Mouse (Mus musculus) embryonic facial prominence, embryonic 15.5 days (tissue): ENCODE measurements around the gene Taok1. TPM values are rescaled to one million over a fixed set of nuclear protein-coding genes. Genes with fewer than 3 reads are reported as not detected.
A peak's percentile ranks its signal among the peaks of the same experiment; 100 is the strongest.
"Not testable (repeated sequence)": the region's sequence is repeated elsewhere in the genome, so short reads cannot be mapped to it uniquely, and the experiment has no call there.

Experiments
- ATAC-seq: fragments of 200-750 bp; cut with Nextera tagmentation; 2 replicates; pipeline ENCODE4 v1.8.0; 2017; ENCODE audit warnings: low read depth, moderate TSS enrichment; ENCODE audit not compliant: insufficient number of reproducible peaks, low FRiP score, low TSS enrichment
- H3K27ac ChIP-seq: fragments of 300-500 bp; sonication (generic); replicated peaks from 2 replicates; pipeline ENCODE4 v1.5.1; 2015; ENCODE audit warnings: mild to moderate bottlenecking, inconsistent platforms
- H3K27me3 ChIP-seq: fragments of 300-500 bp; sonication (generic); 2 replicates; pipeline ENCODE4 v1.6.1; 2015; ENCODE audit warnings: inconsistent platforms
- H3K36me3 ChIP-seq: fragments of 300-500 bp; sonication (generic); 2 replicates; pipeline ENCODE4 v1.6.1; 2015; ENCODE audit warnings: mild to moderate bottlenecking, inconsistent platforms
- H3K4me1 ChIP-seq: fragments of 300-500 bp; sonication (generic); 2 replicates; pipeline ENCODE4 v1.6.1; 2015; ENCODE audit warnings: inconsistent platforms
- H3K4me2 ChIP-seq: fragments of 300-500 bp; sonication (generic); replicated peaks from 2 replicates; pipeline ENCODE4 v1.6.1; 2015; ENCODE audit warnings: mild to moderate bottlenecking, inconsistent platforms
- H3K4me3 ChIP-seq: fragments of 300-500 bp; sonication (generic); replicated peaks from 2 replicates; pipeline ENCODE4 v1.5.1; 2015; ENCODE audit warnings: mild to moderate bottlenecking, inconsistent platforms
- H3K9ac ChIP-seq: fragments of 300-500 bp; sonication (generic); 2 replicates; pipeline ENCODE4 v1.6.1; 2015; ENCODE audit warnings: inconsistent platforms
- H3K9me3 ChIP-seq: fragments of 300-500 bp; sonication (generic); replicated peaks from 2 replicates; pipeline ENCODE4 v1.6.1; 2016; ENCODE audit warnings: inconsistent platforms
- WGBS: fragments of 180-500 bp; shearing (Covaris S2); methylation state at CpG from one replicate; pipeline ENCODE4 v1.1.7; 2015; 5-methylcytosine and 5-hydroxymethylcytosine counted together
- polyA plus RNA-seq: library from polyadenylated mRNA; unstranded; fragments of >200 nt; fragmentation: Nextera tagmentation; extraction: Ambion mirVana; gene quantifications from 2 replicates; pipeline ENCODE4 v1.2.1, GENCODE M21; 2015

Taok1 gene
- polyA plus RNA-seq, 1 experiment from 2014 or later: 13.7 TPM

DNA sequence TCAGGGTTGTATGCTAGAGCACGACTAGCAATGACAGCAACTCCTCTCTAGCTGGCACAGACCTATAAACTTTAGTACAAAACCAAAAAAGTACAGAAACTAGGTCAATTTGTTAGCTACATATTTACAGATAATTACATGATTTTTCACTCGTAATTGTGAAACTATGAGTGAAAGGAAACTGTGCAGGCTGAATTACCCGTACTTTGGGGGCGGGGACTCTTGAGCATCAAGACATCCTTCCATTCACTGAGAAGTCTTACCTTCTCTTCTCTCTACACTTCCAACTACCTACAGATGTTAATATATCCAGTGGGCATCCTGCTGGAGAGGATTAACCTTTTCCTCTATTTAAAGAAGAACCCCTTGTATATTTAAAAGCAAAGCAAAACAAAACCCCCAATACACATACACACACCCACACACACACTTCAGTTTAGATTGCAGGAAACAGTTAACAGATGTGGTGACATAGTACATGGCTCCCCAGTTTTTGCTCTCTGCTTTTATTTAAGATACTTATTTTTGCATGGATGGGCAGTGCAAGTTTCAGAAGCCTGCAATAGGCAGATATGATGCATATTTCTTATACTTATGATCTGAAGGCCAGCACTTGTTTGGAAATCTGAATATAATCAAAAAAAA, 75.3 kb downstream of the Taok1 start:
- Histone ChIP-seq H3K36me3 (peaks cover 15% of the 10 kb centered on the region; the same call in 1 of the 2 replicates), H3K27ac (no peak overlapping the region), H3K9ac (no peak overlapping the region), H3K4me3 (no peak overlapping the region), H3K9me3 (no peaks in the 10 kb centered on the region), H3K4me2 (no peak overlapping the region), H3K27me3 (no peaks in the 10 kb centered on the region), H3K4me1 (no peaks in the 10 kb centered on the region)
- WGBS: 82% methylated on average over 4 of the region's 4 CpGs
- ATAC-seq: no peak

DNA sequence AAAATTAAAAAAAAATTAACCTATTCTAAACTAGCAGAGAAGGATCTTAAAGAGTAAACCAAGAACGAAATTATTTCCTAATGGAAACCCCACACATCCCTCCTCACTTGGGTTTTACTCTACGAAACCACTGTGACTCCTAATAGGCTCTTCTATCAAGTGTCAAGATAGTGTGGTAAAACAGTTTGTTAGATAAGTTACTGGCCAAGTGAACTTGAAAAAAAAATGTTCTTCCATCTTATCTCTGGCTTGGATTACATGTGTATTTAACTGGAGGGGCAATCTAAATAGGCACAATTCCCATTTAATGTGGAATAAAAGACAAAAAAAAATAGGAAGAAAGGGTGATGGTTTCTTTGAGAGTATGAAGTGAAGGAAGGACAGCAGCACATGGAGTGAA, 76.8 kb downstream of the Taok1 start:
- Histone ChIP-seq H3K4me2 (no peak overlapping the region), H3K27me3 (no peaks in the 10 kb centered on the region), H3K36me3 (0 out of 2 replicates have a peak, but pooled peaks cover 6% of the 10 kb centered on the region), H3K27ac (no peak overlapping the region), H3K4me3 (no peak overlapping the region), H3K4me1 (no peaks in the 10 kb centered on the region), H3K9ac (no peak overlapping the region), H3K9me3 (no peaks in the 10 kb centered on the region)
- no peak for ATAC-seq
- WGBS: 96% methylated on average over 2 of the region's 2 CpGs

DNA sequence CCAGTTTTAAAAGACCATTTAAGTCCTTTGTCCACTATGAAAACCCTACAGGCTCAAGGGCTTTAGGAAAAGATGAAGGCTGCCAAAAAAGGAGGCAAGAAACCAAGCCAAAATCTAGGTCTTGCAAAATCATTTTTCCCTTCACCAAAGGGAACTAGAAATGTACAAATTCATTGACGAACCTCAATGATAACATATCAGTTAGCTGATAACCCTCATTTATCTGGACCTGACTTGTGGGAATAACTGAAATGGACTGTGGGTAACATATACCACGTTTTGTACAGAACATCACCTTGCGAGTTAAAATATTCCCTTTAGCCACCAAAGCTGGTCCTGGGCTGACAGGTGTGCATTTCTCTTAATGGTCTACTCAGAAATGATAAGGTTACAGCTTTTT, 78.0 kb downstream of the Taok1 start:
- Histone ChIP-seq H3K9me3 (no peaks in the 10 kb centered on the region), H3K27ac (no peak overlapping the region), H3K4me2 (no peak overlapping the region), H3K4me3 (no peak overlapping the region), H3K4me1 (no peaks in the 10 kb centered on the region), H3K36me3 (0 out of 2 replicates have a peak, but pooled peaks cover 3% of the 10 kb centered on the region), H3K27me3 (no peaks in the 10 kb centered on the region), H3K9ac (no peak overlapping the region)
- no peak for ATAC-seq
- 79% methylated on average over 3 of the region's 3 CpGs for WGBS

DNA sequence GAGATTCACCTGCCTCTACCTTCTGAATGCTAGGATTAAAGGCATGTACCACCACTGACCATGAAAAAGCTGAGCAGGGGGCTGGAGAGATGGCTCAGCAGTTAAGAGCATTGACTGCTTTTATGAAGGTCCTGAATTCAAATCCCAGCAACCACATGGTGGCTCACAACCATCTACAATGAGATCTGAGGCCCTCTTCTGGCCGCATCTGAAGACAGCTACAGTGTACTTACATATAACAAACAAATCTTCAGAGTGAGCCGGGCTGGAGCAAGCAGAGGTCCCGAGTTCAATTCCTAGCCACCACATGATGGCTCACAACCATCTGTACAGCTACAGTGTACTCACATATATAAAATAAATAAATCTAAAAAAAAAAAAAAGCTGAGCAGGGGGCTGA, 79.2 kb downstream of the Taok1 start:
- ATAC-seq, H3K9ac ChIP-seq, H3K4me3 ChIP-seq, H3K4me2 ChIP-seq, H3K4me1 ChIP-seq, H3K27ac ChIP-seq, H3K9me3 ChIP-seq, H3K27me3 ChIP-seq, H3K36me3 ChIP-seq: not testable (repeated sequence)
- WGBS: 86% methylated on average over 3 of the region's 3 CpGs

DNA sequence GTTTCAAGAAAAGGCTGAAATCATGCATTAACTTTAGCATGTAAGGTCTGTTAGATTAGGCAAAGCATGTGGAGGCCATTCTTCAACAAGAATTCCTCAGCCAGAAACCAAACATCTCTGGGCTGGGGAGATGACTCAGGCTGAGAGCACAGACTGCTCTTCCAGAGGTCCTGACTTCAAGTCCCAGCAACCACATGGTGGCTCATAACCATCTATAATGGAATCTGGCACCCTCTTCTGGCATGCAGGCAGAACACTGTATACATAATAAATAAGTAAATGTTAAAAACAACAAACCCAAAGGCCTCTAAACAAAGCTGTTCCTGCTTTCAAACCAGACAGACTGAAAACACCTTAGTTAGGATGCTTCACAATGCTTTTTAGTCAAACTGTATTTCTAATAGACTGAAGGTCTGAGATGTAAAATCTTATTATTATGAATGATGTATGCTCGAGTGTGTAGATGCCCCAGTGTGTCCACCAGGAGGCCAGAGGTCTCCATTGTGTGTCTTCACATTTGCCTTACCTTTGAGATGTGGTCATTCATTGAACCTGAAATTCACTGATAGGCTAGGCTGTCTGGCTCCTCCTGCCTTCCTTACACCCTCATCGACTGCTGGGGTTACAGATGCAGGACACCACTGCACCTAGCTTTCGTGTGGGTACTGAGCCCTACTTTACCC, 81.7 kb downstream of the Taok1 start:
- H3K27ac ChIP-seq: no peak overlapping the region
- H3K9ac ChIP-seq: no peak overlapping the region
- H3K4me3 ChIP-seq: no peak overlapping the region
- no peaks in the 10 kb centered on the region for H3K36me3 ChIP-seq
- H3K9me3 ChIP-seq: no peaks in the 10 kb centered on the region
- H3K4me1 ChIP-seq: no peaks in the 10 kb centered on the region
- WGBS: 79% methylated on average over 3 of the region's 3 CpGs
- ATAC-seq: no peak
- H3K4me2 ChIP-seq: no peak overlapping the region
- no peaks in the 10 kb centered on the region for H3K27me3 ChIP-seq

DNA sequence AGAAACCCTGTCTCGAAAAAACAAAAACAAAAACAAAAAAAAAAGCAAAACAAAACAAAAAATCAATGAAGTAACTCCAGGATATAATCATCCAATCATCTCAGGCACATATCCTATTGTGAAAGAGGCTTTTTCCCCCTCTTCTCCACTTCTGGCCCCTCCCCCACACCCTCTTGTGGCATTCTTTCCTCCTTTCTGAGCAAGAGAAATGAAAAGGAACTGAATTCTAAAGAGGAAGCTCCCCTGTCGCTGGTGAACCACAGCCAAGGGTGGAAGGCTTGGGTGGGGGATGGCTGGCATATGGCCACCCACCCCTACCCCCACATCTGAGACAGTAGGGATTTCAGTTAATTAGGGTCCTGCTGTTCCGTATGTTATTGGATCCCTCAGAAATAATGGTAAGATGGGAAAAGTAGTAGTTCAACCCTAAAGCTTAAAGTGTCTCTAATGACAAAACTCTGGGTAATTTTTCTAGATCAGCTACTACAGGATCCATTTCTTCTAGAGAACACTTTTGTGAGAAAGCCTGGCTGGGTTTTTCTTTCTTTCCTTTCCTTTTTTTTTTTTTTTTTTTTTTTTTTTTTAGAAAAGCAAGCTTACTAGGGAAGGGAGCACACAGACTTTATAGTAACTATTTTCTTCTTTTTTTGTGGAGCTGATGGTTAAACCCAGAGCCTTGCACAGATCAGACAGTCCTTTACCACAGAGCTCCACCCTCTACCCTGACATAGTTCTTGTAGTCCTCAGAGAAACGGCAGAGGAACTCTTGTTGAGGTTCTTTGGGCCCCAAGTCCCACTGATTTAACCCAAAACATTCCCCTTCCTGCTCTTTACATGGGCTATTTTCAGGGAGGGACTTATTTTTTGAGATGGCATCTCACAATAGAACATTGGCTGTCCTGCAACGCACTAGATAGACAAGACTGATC, 86.8 kb downstream of the Taok1 start:
- H3K4me3 ChIP-seq: no peak overlapping the region
- H3K4me1 ChIP-seq: peaks cover 11% of the 10 kb centered on the region
- no peaks in the 10 kb centered on the region for H3K36me3 ChIP-seq
- no peak for ATAC-seq
- no peak overlapping the region for H3K4me2 ChIP-seq
- no peak overlapping the region for H3K27ac ChIP-seq
- no peak overlapping the region for H3K9ac ChIP-seq
- peaks cover 21% of the 10 kb centered on the region for H3K27me3 ChIP-seq
- H3K9me3 ChIP-seq: no peaks in the 10 kb centered on the region
- WGBS: 40% methylated on average over 5 of the region's 5 CpGs

DNA sequence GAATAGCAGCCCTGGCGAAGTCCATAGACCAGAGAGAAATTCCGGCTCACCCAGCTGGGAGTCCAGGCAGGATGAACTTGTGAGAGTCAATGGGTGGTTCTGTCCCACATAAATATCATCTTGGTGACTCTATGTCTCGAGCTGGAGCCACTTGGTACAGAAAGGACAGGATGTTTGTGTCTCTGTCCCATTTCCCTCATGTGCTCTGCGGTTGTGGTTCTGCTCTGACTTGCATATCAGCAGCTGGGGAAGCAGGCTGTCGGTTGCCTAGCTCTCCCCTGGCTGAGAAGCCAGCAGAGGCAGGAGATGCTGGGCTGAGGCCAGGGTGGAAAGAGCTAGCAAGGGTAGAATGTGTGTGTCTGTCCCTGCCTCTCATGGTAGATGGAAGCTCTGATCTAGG, 88.6 kb downstream of the Taok1 start, which contains the start of gene Gm10392:
Gm10392 (minus strand) TSS at position 156 of the 400 bp plus-strand sequence.
- Histone ChIP-seq H3K4me2 (no peak within 1 kb of the TSS), H3K36me3 (no peaks in the 10 kb centered on the region), H3K4me1 (peaks cover 30% of the 10 kb centered on the region), H3K9me3 (no peaks in the 10 kb centered on the region), H3K9ac (no peak within 1 kb of the TSS), H3K4me3 (no peak within 1 kb of the TSS), H3K27me3 (peaks cover 34% of the 10 kb centered on the region), H3K27ac (peak within 1 kb of the TSS; percentile 13; the same call in 1 of the 2 replicates)
- no peak for ATAC-seq
- WGBS: 62% methylated on average over 5 of the region's 5 CpGs

DNA sequence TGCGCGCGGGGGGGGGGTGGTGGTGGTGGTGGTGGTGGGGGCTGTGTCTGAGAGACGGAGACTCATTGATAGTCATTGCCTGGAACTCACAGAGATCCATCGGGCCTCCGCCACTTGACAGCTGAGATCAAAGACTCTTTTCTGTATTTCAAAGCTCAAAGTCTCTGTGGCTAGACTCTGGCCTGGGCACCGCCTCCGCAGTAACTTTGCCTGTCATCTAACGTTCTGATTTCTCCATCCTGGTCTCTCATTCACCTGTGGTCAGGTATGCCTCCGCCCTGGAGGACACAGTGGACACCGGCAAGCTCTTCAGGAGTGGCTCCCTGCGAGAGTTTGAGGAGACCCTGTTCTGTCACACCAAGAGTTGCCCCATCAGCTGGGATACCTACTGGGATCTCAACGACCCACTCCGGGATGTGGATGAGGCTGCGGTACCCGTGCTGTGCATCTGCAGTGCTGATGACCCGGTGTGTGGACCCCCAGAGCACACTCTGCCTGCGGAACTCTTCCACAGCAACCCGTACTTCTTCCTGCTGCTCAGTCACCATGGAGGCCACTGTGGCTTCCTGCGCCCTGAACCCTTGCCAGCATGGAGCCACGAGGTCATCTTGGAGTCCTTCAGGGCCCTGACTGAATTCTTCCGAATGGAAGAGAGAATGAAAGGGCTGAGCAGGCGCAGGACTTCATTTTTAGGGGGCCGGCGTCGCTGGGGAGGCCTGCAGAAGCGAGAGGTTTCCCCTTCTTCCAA, 89.4 kb downstream of the Taok1 start:
- H3K27me3 ChIP-seq: peaks cover 34% of the 10 kb centered on the region
- no peak for ATAC-seq

DNA sequence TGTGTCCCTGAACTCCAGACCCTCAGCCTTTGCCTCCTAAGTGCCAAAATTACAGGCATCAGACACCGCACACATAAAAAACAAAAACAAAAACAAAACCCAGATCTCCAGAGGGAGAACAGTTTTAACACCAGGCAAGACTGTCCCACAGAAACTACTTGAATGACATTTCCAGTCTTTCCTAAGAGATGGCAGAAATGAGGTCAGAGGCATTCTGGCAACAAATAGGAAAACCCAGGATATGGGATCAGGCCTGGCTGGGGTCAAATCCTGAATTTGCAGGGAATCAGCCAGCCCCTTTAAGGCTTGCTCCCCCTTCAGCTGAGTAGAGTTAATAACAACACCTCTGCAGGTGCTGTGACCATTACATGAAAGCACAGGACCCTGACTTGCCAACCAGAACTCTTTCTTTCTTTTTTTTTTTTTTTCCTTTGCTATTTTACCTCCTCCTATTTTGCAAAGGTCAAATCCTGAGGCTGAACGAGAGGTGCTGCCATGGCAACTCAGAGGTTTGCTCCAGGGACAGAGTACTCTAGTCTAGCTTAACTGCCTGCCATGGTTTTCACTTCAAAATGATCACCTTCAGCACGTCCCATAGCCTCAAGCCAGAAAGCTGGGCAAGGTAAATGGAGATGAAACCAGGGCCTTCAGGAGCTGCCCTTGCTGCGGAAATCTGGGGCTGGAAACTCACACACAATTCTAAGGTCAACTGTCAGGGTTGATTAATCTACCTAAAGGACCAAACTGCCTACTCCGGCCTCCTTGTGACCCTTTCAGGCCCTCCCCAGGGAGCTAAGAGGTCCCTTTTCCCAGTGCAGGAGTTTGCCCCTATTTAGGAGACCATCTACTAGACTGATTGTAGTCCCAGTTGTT, 90.8 kb downstream of the Taok1 start:
- Histone ChIP-seq H3K27me3 (peaks cover 34% of the 10 kb centered on the region), H3K4me1 (peaks cover 43% of the 10 kb centered on the region), H3K4me2 (no peak overlapping the region), H3K36me3 (no peaks in the 10 kb centered on the region), H3K9ac (no peak overlapping the region), H3K4me3 (no peak overlapping the region), H3K27ac (no peak overlapping the region), H3K9me3 (no peaks in the 10 kb centered on the region)
- ATAC-seq: no peak
- 65% methylated on average over 5 of the region's 5 CpGs for WGBS

More for the DNA sequence above, 89.4 kb downstream of the Taok1 start:
- 0 out of 2 replicates have a peak overlapping the region, but pooled peaks have one; percentile 13 for H3K27ac ChIP-seq
- 78% methylated on average over 27 of the region's 27 CpGs for WGBS
- no peaks in the 10 kb centered on the region for H3K36me3 ChIP-seq
- no peak overlapping the region for H3K4me2 ChIP-seq
- peaks cover 36% of the 10 kb centered on the region for H3K4me1 ChIP-seq
- H3K9ac ChIP-seq: no peak overlapping the region
- no peak overlapping the region for H3K4me3 ChIP-seq
- H3K9me3 ChIP-seq: no peaks in the 10 kb centered on the region
